Mouse (Mus musculus) stomach, postnatal 0 days (tissue): Measurements from ENCODE around the gene Nrxn3.

Experiments used
- CTCF ChIP-seq: IDR thresholded peaks from 2 replicates; pipeline ENCODE4 v1.5.1; 2016; ENCODE audit warnings: antibody characterized with exemption, low read depth, mild to moderate bottlenecking, moderate library complexity
- EP300 ChIP-seq: optimal IDR thresholded peaks from 2 replicates; pipeline ENCODE3; 2016; ENCODE audit warnings: antibody characterized with exemption

- TF ChIP-seq CTCF (peak; percentile 57), EP300 (no peak)
Observed at GRCm38 (mm10) chr12:89331474-89332263, 609.0 kb downstream of the Nrxn3 start.
